Comparison of ENCODE assay signal across 8 mouse cellular contexts in the genomic region with DNA sequence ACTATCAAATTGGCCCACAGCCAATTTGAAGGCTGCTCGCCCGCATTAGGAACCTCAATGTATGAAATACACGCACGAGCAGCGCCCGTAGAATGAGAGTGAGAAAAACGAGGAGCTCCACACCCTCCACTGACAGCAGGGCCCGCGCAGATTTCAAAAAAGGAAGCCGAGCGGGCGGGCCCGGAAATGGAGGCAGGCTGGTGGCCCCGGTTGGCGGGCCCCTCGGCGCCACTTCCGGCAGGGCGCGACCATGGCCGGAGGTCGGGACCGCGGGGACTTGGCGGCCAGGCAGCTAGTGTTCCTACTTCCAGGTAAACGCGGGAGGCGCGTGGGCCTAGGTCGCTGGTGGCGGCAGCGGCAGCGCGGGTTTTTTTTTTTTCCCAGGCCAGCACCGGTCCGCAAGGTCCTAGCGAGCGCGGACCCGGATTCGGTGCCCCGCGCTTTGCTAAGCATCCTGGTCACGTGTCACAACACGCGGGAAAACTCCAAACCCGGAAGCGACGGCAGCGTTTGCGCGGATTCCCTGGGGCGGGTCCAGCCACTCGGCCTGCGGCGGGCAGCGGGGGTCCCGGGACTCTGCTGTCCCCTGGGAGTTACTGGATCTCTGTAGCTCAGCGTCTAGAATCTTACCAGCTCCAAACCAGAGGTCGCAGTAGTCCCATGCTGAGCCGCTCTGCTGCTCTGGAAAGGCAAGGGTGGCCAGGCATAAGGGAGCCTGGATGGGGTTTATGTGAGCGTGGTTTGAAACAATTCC. TPM values are rescaled to one million over a fixed set of nuclear protein-coding genes. Genes with fewer than 3 reads are reported as not detected.
DNase-seq lines count a peak whose midpoint lies in the region; ATAC-seq and TF ChIP-seq lines count a peak whose summit lies in the region.

No protein-coding gene starts in this region.

- H3K36me3 ChIP-seq in forebrain, embryonic 11.5 days (ENCODE audit: control insufficient read depth, insufficient read depth, low read length): no peaks in the 10 kb centered on the region
- no peaks in the 10 kb centered on the region for H3K36me3 ChIP-seq in heart, postnatal 0 days (replicated peaks; ENCODE audit: control insufficient read depth, insufficient read depth, low read length)
- H3K36me3 ChIP-seq in liver, embryonic 16.5 days (ENCODE audit: control insufficient read depth, insufficient read depth): no peaks in the 10 kb centered on the region
- H3K36me3 ChIP-seq in neural tube, embryonic 13.5 days: no peaks in the 10 kb centered on the region
- no peaks in the 10 kb centered on the region for H3K36me3 ChIP-seq in testis, adult 2 months (ENCODE audit: control insufficient read depth, insufficient read depth, low read length)

- DNase-seq in CD8-positive naive resting alpha-beta T cell, adult 2 months (ENCODE audit: low read depth in 2 of 2, low spot score in 2 of 2): peak; percentile 64 to 76
- peak; percentile 78 for DNase-seq in c-Kit-positive CD71-negative TER-119-negative erythroid progenitor cells, embryonic 14.5 days (ENCODE audit: low read depth)
- peak; percentile 92 for DNase-seq in forebrain, embryonic 11.5 days (ENCODE audit: low spot score)
- peak; percentile 78 for DNase-seq in heart, postnatal 0 days (ENCODE audit: low spot score)
- peak; percentile 89 to 94 for DNase-seq in kidney, postnatal 4 days

- WGBS in forebrain, embryonic 11.5 days: under 1% methylated on average over 62 of the region's 62 CpGs
- under 1% methylated on average over 62 of the region's 62 CpGs for WGBS in heart, postnatal 0 days
- under 1% methylated on average over 62 of the region's 62 CpGs for WGBS in liver, embryonic 16.5 days (ENCODE audit: insufficient replicate concordance)
- WGBS in neural tube, embryonic 13.5 days: under 1% methylated on average over 62 of the region's 62 CpGs

- peak overlapping the region; percentile 78 for H3K4me2 ChIP-seq in forebrain, embryonic 11.5 days (ENCODE audit: low read depth, low read length, severe bottlenecking)
- peak overlapping the region; percentile 75 for H3K4me2 ChIP-seq in heart, postnatal 0 days (ENCODE audit: low read depth, low read length)
- H3K4me2 ChIP-seq in liver, embryonic 16.5 days (ENCODE audit: low read depth, low read length): peak overlapping the region; percentile 72
- peak overlapping the region; percentile 85 for H3K4me2 ChIP-seq in neural tube, embryonic 13.5 days

- H3K4me1 ChIP-seq in forebrain, embryonic 11.5 days (replicated peaks; ENCODE audit: control insufficient read depth, insufficient read depth, low read length): peaks cover 5% of the 10 kb centered on the region; the same call in 1 of the 2 replicates
- peaks cover 14% of the 10 kb centered on the region; the same call in 1 of the 2 replicates for H3K4me1 ChIP-seq in heart, postnatal 0 days (ENCODE audit: control insufficient read depth, insufficient read depth)
- H3K4me1 ChIP-seq in liver, embryonic 16.5 days (ENCODE audit: control insufficient read depth, low read depth, low read length): peaks cover 26% of the 10 kb centered on the region
- peaks cover 26% of the 10 kb centered on the region for H3K4me1 ChIP-seq in neural tube, embryonic 13.5 days (replicated peaks)
- H3K4me1 ChIP-seq in testis, adult 2 months (ENCODE audit: control insufficient read depth, insufficient read depth, low read length): peaks cover 4% of the 10 kb centered on the region

- peak; percentile 78 for ATAC-seq in forebrain, embryonic 11.5 days (replicated peaks; ENCODE audit: low FRiP score)
- peak; percentile 90 for ATAC-seq in heart, postnatal 0 days (ENCODE audit: insufficient read depth, low read depth)
- peak; percentile 95 for ATAC-seq in liver, embryonic 16.5 days (ENCODE audit: low read depth)
- ATAC-seq in neural tube, embryonic 13.5 days (ENCODE audit: low read depth): peak; percentile 92

- peak overlapping the region; percentile 85 for H3K9ac ChIP-seq in forebrain, embryonic 11.5 days (ENCODE audit: low read length)
- peak overlapping the region; percentile 75 for H3K9ac ChIP-seq in heart, postnatal 0 days (replicated peaks; ENCODE audit: low read depth, low read length)
- peak overlapping the region; percentile 89 for H3K9ac ChIP-seq in liver, embryonic 16.5 days (ENCODE audit: low read depth, low read length)
- H3K9ac ChIP-seq in neural tube, embryonic 13.5 days: peak overlapping the region; percentile 86

- TF ChIP-seq POLR2A in testis, adult 2 months (IDR thresholded peaks at IDR 0.05; ENCODE audit: control insufficient read depth, low read depth, low read length): peak; percentile 61

- TF ChIP-seq CTCF in heart, postnatal 0 days (IDR thresholded peaks at IDR 0.05; ENCODE audit: low read depth): no peak
- TF ChIP-seq CTCF in testis, adult 2 months (IDR thresholded peaks at IDR 0.05; ENCODE audit: control insufficient read depth, insufficient read depth, insufficient replicate concordance, low read depth, low read length): no peak

- peak; percentile 76 for TF ChIP-seq EP300 in heart, postnatal 0 days (IDR thresholded peaks at IDR 0.05; ENCODE audit: low read depth)

- H3K27me3 ChIP-seq in forebrain, embryonic 11.5 days (ENCODE audit: control insufficient read depth, insufficient read depth, low read length): no peaks in the 10 kb centered on the region
- H3K27me3 ChIP-seq in heart, postnatal 0 days (ENCODE audit: control insufficient read depth, insufficient read depth, low read length): no peaks in the 10 kb centered on the region
- H3K27me3 ChIP-seq in liver, embryonic 16.5 days (ENCODE audit: control insufficient read depth, insufficient read depth, low read depth, low read length): no peaks in the 10 kb centered on the region
- H3K27me3 ChIP-seq in neural tube, embryonic 13.5 days: no peaks in the 10 kb centered on the region
- no peaks in the 10 kb centered on the region for H3K27me3 ChIP-seq in testis, adult 2 months (ENCODE audit: control insufficient read depth, insufficient read depth, low read length)

- no peaks in the 10 kb centered on the region for H3K9me3 ChIP-seq in forebrain, embryonic 11.5 days (ENCODE audit: control insufficient read depth, low read length)
- no peaks in the 10 kb centered on the region for H3K9me3 ChIP-seq in heart, postnatal 0 days (replicated peaks; ENCODE audit: control insufficient read depth, low read length)
- H3K9me3 ChIP-seq in liver, embryonic 16.5 days (replicated peaks; ENCODE audit: control insufficient read depth, low read length): no peaks in the 10 kb centered on the region
- H3K9me3 ChIP-seq in neural tube, embryonic 13.5 days: no peaks in the 10 kb centered on the region

- H3K4me3 ChIP-seq in forebrain, embryonic 11.5 days (ENCODE audit: low read depth, low read length): peak overlapping the region; percentile 65
- peak overlapping the region; percentile 85 for H3K4me3 ChIP-seq in heart, postnatal 0 days (ENCODE audit: low read depth, low read length)
- peak overlapping the region; percentile 87 for H3K4me3 ChIP-seq in liver, embryonic 16.5 days (ENCODE audit: low read depth, low read length)
- H3K4me3 ChIP-seq in neural tube, embryonic 13.5 days: peak overlapping the region; percentile 76
- H3K4me3 ChIP-seq in testis, adult 2 months (ENCODE audit: control insufficient read depth, low read depth, low read length): peak overlapping the region; percentile 87

- H3K27ac ChIP-seq in forebrain, embryonic 11.5 days (ENCODE audit: low read depth, low read length): peak overlapping the region; percentile 83
- H3K27ac ChIP-seq in heart, postnatal 0 days (ENCODE audit: low read depth): peak overlapping the region; percentile 75
- peak overlapping the region; percentile 90 for H3K27ac ChIP-seq in liver, embryonic 16.5 days (ENCODE audit: low read length)
- peak overlapping the region; percentile 81 for H3K27ac ChIP-seq in neural tube, embryonic 13.5 days (replicated peaks)
- peak overlapping the region; percentile 62 for H3K27ac ChIP-seq in testis, adult 2 months (ENCODE audit: control insufficient read depth, insufficient read depth, low read depth, low read length)

RNA-seq across cellular contexts. Expression of a gene that starts 39.2 kb away (rescaled TPM):
- 3.2 and 6.7 TPM in 2 replicates for polyA plus RNA-seq in forebrain, embryonic 11.5 days (2014; fragmentation: Nextera tagmentation; extraction: Ambion mirVana)
- 0.65 TPM in 1 of 2 replicates, not detected in the other for total RNA-seq in heart, postnatal 0 days (2014; rRNA removed; ENCODE audit: low replicate concordance)
- 0.16 and 0.23 TPM in 2 replicates for polyA plus RNA-seq in heart, postnatal 0 days (2015; fragmentation: Nextera tagmentation; extraction: Ambion mirVana)
- 0.13 TPM in 1 of 2 replicates, not detected in the other for polyA plus RNA-seq in liver, embryonic 16.5 days (2015; fragmentation: Nextera tagmentation; extraction: Ambion mirVana)
- 7.4 and 11.1 TPM in 2 replicates for polyA plus RNA-seq in neural tube, embryonic 13.5 days (2015; fragmentation: Nextera tagmentation; extraction: Ambion mirVana)
- polyA plus RNA-seq in testis, adult 2 months (2012; rRNA removed): 0.30 and 0.44 TPM in 2 replicates

RNA-seq across cellular contexts. Expression of a gene that starts 39.7 kb away (rescaled TPM):
- polyA plus RNA-seq in forebrain, embryonic 11.5 days (2014; fragmentation: Nextera tagmentation; extraction: Ambion mirVana): 61.8 and 71.7 TPM in 2 replicates
- 23.8 and 23.9 TPM in 2 replicates for total RNA-seq in heart, postnatal 0 days (2014; rRNA removed; ENCODE audit: low replicate concordance)
- 38.0 and 40.5 TPM in 2 replicates for polyA plus RNA-seq in heart, postnatal 0 days (2015; fragmentation: Nextera tagmentation; extraction: Ambion mirVana)
- polyA plus RNA-seq in liver, embryonic 16.5 days (2015; fragmentation: Nextera tagmentation; extraction: Ambion mirVana): 36.7 and 44.9 TPM in 2 replicates
- 26.9 and 31.0 TPM in 2 replicates for polyA plus RNA-seq in neural tube, embryonic 13.5 days (2015; fragmentation: Nextera tagmentation; extraction: Ambion mirVana)
- 1.2 and 1.4 TPM in 2 replicates for polyA plus RNA-seq in testis, adult 2 months (2012; rRNA removed)

Comparison
In these comparisons a context has a peak if more than half of its experiments do, and no peak if none do; other contexts are left out.
1. Peak in every context shown above with its lines: DNase-seq, ATAC-seq, H3K4me3 ChIP-seq and H3K27ac ChIP-seq.
2. RNA of a gene that starts 39.7 kb away (polyA plus RNA-seq): 61.8 to 71.7 TPM in forebrain, embryonic 11.5 days, 38.0 to 40.5 TPM in heart, postnatal 0 days, 36.7 to 44.9 TPM in liver, embryonic 16.5 days and 26.9 to 31.0 TPM in neural tube, embryonic 13.5 days; 1.2 to 1.4 TPM in testis, adult 2 months; every median in the first group is over 10 times any median in the second.